Mouse (Mus musculus) fibroblast of lung, adult 2 months (primary cell): ENCODE data around the gene Lbh.

ENCODE experiments used
- DNase-seq: peaks from one replicate; pipeline ENCODE4 v3.0.0-alpha.2; 2011; ENCODE audit warnings: low read depth

The Lbh gene

DNA sequence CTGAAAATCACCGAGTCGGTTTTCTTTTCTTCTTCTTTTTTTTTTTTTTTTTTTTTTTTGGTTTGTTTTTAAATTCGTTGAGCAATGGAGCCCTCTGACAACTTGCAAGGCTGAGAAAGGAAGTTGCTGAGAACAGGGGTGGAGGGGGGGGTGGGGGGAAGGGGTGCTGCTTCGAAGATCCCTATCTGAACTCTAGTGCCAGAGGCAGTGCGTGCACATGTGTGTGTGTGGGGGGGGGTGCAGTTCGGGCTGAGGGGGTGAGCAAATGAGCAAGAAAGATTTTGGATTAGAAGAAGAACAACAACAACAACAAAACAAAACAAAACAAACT, 21.4 kb downstream of the Lbh start:
- no peak for DNase-seq

DNA sequence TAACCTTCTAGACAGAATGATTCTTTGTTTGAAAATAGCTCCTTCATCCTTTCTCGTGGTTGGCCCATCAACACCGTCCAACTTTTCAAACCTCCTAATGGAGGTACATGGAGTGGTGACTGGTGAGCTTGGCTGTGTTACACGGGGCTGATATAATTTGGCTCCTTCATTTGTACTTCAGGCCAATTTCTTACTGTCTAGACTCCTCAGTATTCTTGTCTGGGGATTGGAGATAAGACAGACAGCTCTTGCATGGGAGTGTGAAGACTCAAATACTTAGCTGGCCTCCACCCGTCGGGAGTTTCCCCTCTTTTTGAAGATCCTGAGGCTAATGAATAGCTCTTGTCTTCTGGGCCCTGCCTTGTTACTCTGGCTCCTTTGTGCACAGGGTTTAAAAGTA, 26.3 kb downstream of the Lbh start:
- DNase-seq = no peak

DNA sequence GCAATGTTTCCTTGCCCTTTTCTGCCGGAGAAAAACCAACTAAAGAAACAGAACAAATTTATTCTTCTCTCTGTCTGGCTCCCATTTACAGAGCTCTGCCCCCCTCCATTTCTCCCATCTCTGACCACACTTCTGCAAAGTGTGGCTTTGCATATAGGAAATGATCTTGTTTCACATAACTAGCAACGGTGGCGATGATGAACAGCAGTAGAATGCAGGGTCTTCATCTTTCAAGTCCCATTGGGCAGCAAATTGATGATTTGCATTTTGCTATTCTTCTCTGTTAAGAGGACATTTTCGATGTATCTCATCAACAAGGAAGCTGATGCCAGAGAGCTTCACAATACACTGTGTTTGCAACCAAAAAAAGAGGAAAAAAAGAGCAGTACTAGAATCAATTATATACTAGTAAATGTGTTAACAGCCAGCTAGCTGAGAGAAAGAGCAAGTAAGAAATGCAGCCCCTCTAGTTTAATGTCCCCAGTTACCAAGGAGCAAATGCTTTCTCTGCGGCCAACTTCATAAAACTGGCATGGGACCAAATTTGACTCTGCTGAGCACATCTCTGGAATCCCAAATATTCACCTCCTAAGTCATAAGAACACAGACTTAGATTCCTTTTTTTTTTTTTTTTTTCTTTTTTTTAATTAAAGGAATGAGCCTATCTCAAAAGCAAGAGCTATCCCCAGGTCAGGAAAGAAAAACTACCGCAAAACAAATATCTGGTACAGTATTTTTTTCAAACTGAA, 29.2 kb downstream of the Lbh start:
- no peak for DNase-seq

DNA sequence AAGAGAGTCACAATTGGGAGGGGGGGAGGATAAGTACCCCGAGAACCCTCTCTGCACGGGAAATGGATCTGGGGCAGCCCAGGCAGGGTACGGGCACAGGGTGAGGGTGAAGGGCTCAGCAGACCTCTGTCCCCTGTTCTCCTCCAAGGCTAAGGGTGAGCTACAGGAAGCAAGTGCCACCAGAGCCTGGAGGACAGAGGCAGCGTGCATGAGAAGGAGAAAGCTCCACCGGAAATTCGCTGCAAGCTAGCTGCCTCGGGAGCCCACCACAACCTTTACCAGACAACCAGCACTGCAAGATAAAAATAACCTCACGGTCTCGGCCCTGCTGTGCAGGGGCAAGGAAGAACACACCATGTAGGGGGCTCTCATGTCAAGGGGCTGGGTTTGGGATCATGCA, 30.0 kb downstream of the Lbh start:
- DNase-seq = no peak

DNA sequence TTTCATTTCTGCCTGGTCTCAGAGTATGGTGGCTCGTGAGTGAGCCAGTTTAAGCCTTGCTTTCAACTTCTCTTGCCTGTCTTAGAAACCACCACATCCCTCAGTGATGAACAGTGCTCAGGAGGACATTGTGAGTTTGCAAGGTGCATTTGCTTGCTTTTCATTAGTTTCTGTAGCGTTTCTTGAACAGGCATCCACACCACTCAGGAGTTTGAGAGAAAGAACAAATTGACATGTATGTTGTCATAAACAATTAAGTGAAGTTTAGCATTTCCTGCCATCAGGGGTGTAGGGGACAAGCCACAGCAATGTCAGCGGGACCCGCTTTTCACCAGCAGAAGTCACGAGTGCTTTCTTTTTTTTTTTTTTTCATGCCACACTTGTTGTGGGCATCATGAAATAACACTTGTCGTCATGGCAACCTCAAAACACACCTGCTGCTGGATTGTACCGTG, 31.2 kb downstream of the Lbh start:
- no peak for DNase-seq

DNA sequence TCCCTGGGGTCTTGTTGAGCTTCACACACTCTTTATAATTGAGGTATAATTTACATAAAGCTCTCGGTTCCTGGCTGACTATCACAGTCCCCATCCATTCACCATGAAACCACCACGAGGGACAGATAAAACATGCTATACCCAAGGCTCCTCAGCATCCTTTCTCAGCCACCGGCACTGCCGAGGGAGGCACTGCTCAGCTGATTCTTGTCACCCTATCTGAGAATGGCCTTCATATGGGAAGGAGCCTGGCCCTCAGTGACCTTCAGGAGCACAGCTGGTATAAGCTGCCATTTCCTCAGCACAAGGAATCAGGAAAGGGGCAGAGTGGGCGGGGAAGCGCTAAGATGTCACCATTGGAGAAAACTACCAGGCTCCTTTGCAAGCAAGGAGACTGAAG, 33.2 kb downstream of the Lbh start:
- DNase-seq = no peak

DNA sequence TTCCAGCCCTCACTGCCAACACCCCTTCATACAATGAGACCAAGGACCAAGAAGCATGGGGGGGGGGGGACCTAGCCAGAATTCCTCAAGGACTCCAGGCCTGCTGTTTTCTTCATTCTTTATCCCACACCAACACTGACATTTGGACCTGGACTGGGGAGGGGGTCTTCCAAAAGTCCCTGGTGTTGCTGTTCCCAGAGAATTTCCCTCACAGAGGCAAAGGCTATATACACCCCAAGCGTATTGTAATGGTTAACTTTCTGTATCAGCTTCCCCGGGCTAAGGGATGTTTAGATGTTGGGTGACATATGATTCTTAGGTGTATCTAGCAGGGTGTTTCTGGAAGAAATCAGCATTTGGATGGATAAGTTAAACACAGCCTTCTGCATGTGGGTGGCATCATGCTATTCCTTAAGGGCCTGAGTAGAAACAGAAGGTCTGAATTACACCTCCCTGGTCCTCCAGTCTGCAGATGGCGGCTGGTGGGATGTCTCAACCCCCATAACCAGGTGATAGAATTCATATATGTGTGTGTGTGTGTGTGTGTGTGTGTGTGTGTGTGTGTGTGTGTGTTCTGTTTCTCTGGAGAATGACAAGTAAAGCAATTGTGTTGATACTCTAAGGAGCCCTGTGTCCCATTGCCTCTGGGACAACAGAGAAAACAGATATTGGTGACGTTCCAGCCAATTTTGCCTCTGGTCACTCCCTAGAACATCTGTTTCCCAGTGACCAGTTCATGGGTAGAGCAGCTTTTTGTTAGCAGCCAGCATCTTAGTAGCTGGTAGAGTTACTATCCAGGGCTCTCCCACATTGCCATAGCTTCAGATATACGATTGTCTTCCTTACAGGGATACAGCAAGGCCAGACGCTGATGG, 35.9 kb downstream of the Lbh start:
- no peak for DNase-seq

DNA sequence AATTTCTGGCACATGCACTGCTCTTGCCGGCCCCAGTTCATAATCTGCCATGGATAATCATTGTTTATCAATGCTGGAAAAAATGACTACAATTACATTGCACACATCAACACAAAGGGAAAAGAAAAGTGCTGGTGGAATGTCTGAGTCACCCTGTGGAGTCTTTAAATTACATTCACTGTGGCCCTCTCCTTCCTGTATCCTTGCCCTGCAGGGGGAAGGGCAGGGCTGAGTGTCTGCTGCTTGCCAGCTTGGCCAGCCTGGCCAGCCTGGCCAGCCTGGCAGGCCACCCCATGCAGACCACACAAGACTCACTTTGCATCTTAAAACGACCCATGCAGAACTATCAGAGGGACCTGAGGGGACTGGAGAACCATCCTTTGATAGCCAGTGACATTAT, 37.4 kb downstream of the Lbh start:
- DNase-seq = no peak

DNA sequence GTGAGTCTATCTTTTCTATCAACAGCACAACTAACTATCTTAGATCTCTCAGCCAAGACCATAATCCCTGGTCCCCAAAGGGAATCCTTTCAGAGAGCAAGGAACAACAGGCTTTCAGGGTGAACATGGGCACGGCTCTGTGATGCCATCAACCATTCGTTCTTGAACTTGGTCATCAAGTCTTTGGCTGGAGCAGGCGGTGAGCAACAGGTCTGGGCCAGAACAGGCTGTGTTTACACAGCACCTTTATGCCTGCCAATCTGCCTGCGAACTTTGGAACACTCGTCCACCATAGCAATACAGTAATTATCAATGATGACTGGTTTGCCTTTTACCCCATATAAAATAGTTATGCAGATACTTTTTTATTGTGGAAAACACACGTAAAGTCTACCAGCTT, 38.9 kb downstream of the Lbh start:
- no peak for DNase-seq

DNA sequence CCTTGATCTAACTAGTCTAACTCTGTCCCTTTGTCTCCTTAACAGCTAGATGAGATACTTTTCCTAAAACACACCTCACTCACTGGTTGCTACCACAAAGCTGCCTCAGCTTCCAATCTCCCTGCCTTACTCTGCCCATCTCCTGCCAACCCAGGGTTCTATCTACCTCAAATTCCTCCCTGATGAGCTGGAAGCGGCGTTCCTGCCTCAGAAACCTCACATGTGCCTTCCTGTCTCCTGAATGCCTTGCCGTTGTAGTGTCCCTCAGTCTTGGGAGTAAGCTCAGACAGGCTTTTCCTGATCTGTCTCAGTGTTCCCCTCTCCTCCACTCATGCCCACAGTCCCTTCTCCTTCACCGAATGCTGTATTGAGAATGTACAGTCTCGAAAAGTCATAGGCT, 40.8 kb downstream of the Lbh start:
- DNase-seq = no peak

DNA sequence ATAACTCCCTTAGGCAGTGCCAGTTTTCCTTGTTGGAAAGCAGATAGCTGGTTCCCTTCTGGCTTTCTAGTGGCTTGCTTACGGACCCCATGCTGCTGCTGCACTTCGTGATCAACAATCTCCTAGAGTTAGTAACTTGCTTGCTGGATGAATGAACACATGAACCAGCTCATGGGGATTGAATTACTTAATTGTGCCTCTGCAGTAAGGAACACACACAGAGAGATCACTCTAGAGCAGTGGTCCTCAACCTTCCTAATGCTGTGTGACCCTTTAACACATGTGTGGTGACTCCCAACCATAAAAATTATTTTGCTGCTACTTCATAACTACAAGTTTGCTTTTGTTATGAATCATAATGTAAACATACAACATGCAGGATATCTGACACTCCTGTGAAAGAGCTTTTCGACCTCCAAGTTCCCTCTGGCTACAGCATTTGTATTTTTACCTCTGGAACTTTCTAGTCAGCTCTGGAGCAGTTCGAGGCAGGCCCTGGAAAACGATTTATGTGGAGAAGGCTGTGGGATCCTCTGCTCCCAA, 41.5 kb downstream of the Lbh start:
- no peak for DNase-seq

DNA sequence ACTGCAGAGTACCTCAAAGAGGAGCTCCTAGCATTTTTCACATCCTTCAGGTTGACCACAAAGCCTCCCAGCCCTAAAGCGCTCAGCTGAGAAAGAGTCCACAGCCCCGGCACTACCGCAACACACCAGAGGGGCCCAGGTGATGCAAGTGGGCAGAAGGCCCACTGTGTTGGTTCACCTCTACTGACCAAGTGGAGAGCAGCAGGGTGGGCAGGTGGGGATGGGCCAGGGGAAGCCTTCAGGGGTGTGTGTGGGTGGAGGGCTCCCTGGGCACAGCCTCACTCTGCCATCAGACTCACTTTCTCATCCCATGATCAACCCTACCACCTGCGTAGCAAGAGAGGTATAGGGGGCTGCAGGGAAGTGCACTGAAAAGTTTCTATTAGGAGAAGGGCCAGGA, 42.1 kb downstream of the Lbh start:
- DNase-seq = no peak

DNA sequence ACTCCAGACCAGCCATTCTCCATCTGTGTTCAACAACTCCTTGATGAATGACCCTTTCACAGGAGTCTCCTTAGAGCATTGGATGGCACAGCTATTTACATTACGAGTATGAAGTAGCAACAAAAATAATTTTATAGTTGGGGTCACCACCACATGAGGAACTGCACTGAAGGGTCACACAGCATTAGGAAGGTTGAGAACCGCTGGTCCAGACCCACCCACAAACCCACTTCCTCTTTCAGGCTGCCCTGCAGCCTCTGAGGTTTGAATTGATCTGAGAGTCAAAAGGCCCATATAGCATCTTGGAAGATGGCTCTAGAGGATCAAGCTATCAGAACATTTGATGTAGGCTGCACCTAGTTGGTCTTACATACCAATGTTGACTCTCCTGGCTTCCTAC, 42.8 kb downstream of the Lbh start:
- no peak for DNase-seq

DNA sequence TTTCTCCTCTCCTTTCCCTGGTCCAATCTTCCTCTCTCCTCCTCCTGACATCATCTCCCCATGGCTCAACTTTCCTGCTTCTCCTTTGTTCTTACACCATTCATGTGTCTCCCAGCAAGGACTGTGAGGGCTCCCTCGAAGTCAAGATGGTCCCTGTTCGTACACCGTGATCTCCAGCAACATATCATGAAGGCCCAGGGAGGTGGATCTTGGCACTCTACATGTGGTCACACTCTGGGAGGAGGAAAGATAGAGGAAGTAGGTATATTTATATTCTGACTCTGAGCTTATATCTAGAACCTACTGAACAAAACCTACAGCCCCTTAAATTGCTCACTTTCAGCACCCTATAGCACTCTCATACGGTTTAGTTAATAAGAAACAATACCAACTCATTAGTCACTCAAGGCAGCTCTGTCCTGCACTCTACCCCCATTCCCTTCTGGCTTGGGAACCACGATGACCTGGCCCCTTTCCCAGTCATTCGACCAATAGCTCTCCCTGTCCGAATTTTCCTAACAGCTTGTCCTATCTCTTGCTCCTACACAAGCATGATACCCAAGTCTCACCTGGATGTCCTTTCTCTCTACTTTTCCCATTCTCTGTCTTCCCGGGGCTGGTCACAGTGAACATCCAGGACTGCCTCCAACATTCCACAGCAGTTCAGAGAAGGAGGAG, 44.0 kb downstream of the Lbh start:
- no peak for DNase-seq

DNA sequence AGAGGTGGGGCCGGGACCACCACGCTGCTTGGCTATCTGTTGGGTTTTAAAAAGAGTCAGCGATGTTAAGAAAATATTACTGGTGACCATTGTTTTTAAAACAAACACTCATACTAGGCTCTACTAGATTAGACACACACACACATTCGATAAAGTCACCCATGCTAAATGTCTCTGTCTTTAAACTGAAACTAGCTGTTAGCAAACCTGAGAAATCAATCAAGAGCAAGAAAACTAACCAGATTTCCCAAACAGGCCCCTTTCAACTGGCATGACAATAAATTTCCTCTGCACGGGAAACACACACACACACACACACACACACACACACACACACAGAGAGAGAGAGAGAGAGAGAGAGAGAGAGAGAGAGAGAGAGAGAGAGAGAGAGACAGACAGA, 47.6 kb downstream of the Lbh start:
- no peak for DNase-seq

DNA sequence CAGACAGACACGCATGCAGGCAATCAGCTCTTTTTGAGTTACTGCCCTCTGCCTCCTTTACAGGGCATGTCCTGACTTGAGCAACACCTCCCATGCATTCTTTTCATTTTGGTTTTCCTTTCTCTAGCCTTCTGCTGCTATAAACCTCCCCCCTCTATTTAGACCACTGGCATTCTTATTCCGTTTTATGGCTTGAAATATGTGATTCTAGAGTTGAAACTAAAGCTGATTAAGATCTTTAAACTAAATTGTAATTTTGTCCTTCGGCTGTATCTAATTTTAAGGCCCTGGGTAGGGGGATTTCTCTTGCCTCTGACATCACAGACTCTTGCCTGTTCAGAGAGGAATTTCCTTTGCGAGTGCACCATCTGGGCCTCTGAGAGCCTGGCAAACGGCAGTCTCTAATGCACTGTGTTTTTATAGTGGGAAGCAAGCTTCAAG, 48.0 kb downstream of the Lbh start:
- DNase-seq = no peak

DNA sequence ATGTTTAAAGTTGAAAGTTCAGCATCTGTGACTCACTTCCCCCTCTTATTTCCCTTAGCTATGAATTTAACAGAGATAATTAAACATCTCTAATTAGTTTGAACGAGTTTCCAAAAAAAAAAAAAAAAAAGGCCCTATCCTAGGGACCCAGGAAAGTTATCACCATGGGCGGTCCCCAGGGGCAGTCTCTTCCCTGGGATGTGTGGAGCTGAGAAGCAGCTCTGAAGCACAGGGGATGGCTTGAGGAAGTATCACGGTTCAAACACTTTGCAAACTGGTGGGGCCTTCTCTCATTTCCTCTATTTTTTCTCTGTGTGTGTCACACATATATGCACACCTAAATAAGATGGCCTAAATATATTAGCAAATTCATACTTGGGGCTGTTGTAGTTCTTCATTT, 48.8 kb downstream of the Lbh start:
- no peak for DNase-seq

DNA sequence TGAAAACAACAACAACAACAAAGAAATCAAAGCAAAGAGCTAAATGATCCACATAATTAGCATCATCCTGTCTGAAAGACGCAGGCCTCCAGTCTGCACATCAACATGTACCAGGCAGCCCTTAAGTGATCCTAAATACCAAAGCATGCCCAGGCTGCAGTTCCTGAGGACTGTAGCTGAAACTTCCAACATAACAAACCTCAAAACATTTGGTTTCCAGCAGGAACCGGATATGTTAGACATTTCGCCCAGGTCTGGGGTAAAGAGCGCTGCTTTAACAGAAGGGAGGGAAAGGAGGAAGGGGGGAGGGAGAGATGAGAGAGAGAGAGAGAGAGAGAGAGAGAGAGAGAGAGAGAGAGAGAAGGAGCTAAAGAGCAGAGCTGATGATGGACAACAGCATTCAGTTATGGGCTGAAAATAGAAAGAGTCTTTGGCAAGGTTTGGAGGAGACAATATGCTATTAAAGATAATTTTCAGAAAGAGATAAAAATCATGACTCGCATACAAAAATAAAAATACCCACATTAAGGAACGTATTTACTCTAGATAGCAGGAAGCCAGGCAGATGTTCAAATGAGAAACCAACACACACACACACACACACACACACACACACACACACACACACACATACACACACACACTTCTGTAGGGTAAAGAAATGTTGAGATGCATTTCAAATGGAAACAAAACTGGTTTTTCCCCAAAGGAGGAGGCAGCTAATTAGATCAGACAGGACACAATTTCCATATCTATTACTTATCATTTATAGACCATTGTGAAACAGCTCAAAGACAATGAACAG, 49.5 kb downstream of the Lbh start:
- DNase-seq = no peak

DNA sequence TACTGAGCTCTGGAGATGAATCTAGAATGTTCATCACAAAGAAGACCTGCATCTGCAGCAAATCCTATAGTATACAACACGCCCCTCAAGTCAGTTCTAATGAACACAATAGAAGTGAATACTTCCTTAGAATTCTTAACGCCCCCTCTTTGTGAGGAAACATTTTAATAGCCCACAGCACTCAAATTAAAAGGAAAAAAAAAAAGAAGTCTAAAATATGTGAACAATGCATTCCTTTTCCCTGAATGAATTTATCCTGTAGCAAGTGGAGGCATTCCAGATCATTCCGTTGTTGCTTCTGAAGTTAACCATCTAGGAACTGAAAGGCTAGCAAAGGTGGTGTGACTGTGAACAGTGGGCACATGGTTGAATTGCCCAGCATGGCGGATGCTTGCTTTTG, 50.6 kb downstream of the Lbh start:
- no peak for DNase-seq

DNA sequence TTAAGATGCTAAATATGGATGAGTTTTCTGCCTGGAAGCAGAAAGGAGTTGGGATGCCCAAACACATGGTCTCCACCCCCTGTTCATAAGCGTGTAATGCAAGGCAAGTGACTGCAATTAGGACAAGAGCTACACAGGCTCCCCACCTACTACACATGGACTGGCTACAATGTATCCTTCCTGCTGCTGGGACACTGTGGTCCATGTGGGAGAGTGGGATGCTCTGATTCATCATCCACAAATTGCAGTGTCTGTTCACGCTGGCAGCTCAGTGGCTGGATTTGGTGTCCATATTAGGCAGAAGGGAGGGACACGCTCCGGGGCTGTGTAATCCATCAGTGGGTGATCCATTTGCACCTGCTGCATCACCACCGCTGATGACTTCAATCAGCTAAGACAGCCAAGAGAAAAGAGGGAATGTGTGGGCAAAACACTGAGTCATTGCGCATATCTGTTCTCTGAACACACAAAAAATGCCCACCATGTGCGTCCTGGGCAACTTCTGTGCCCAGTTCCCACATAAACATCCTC, 52.6 kb downstream of the Lbh start:
- DNase-seq = no peak

DNA sequence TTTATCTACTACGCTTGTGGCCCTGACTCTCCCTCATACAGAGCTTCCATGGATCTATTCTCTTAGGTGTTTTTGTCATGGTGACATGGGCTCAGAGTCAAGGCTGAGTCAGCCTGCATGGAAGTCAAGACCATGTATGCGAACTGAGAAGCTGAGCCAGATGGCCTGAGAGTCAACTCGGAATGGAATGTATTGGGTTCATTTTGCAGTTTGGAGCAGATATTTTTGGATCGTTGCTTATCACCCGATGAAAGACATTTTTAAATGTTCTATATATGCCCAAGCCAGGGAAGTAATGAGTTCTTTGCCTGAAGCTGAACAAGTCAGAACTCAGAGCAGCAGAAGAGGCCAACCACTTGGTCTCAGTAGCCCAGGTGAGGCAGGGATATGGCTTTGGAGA, 54.9 kb downstream of the Lbh start:
- no peak for DNase-seq
